Mouse (Mus musculus): Measurements from ENCODE around the gene Fgfbp1.
A peak's percentile ranks its signal among the peaks of the same experiment; 100 is the strongest.

Fgfbp1 gene

DNA sequence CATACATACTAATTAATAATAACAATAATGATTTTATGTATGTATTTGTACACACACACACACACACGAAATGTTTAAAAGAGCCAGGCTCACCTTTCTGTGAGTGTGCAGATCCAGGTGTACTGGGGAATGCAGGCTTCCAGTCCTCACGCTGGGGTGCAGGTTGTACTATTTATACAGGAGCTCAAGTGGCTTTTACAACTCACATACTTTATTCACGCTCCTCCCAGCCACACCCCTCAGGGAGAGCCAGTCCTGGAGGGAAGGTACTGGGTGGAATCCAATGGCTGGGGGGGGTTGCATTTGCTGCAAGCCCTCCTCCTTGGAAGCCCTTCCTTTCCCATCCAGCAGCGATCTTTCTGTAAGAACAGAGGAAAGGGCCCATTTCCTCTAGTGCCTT is at the start of gene Fgfbp1:
Gene Fgfbp1 (minus strand): TSS at position 160 of the 400 bp plus-strand sequence.
- no peak for DNase-seq

DNA sequence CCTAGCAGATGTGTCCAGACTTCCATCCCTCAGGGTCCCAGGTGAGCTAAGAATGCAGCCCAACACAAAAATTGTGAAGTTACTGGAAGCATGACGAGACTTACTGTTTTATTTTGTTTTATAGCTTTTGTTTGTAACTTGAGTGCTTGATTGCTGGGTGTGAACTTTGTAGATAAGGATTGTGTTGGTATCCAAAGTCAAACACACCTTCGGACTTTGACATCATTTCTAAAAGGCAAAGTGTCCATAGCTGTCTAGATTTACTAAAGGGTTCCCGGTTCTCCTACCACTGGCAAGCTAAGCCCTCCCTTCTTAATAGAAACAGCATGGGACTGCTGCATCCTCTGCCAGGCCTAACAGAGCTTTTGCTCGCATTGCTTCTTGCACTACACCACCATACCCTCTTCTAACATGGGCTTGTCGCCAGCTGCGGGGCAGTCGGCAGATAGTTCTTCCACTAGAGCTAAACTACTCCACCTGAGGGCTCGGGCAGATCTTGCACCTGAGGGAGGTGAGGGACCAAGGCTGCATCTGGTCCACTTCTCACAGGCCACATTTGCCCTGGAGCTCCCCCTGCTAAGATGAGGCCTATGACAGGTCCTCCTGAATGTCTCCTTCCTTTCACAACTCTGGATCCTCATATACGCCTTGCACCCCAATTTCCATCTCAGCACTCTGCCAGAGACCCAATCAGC is 16.9 kb upstream of the Fgfbp1 start:
- DNase-seq, result no peak

DNA sequence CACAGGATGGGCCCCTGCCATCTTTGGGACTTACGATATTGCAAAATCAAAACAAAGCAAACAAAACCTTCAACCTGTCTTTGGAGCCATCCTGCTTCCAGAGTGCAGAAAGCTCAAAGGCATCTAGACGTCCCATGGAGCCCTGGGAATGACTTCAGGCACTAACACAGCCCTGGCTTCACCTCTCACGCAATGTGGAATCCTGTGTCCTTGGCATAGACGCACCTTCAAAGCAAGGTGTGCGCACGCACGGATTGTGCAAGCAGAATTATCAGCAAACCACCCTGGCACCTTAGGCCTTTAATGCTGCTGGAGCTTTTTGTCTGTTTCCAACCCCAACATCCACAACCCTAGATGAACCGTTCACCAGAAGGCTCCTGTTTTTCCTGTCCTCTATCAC is 16.0 kb upstream of the Fgfbp1 start:
- no peak for DNase-seq

DNA sequence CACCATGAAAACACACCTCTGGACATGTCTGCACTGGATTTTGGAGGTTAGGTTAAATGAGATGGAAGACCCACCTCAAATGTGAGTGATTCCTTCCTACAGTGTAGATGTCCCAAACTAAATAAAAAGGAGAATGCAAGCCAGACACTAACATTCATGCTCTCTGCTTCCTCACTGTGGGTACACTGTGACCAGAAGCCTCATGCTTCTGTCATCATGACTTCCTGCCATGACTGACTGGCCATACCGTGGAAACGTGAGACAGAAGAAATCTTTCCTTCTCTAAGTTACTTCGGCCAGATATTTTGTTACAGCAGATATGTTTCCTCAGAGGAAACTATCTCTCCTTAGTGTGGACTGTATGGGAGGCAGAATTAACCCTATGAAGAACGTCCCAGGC is 14.6 kb upstream of the Fgfbp1 start:
- no peak for DNase-seq

DNA sequence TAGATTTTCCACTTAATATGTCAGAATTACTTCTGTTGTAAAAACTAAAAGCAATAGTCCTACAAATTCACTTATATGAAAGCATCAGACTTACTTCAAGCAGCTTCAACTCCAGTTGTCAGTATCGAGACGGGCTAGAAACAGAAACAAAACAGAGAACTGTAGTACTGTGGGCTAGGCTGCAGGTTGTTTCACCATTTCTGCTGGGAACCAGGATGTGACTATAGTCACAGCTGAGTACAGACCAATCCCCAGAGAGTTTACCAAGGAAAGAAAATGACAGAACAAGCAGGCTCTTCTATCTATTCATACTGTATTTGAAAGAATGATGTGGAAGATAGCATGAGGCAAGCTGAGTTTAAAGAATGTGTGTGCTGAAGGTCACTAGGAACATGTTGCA is 13.4 kb upstream of the Fgfbp1 start:
- no peak for DNase-seq

DNA sequence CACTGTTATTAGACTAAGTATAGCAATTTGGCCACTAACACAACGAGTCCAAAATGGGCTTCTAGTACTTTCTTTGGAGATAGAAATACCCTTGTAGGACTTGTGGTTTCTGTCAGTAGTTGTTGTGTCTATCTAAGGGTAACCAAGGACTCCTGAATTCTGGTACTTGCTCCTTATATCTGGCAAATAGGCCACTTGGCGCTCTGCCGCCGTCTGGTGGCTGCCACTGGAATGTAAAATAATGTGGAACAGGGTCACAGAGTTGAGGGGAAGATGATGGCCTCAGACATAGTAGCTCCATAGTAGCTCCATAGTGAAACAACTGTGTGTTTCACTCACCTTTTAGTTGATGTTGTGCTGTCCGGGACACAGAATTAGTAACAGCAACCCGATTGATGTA is 8.7 kb upstream of the Fgfbp1 start:
- peak; percentile 54 for DNase-seq

DNA sequence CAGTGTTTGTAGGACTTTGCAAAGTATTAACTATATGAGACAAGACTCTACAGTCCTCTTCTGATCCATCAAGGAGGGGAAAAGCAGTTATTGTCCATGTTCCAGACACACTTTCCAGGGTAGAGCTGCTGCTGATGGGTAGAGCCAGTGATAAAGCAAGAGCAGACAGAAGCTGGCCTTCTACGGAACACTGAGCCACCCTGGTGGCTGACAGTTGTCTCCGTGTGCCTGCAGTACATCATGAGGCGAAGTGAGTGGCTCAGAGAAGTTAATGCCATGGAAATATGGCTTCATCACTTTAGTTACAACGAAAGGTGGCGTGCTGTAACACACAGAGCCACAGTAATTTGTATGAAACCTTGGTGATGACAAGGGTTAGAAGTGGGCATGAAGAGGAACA is 7.4 kb upstream of the Fgfbp1 start:
- no peak for DNase-seq

DNA sequence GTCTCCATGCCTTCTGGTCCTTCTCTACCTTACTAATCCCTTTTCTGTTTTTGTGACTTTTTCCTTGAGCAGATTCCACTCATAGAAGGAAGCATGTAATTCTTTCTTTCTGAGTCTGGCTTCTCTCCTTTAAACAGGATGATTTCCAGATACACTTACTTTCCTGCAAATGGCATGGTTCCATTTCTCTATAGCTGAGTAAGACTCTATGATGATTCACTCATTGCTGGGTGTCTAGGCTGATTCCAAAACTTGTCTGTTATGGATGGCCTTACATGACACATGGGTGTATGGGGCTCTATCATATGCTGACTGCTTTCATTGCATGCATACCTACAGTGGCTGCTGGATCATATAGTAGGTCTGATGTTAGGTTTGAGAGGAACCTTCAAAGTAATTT is 4.6 kb upstream of the Fgfbp1 start:
- no peak for DNase-seq

DNA sequence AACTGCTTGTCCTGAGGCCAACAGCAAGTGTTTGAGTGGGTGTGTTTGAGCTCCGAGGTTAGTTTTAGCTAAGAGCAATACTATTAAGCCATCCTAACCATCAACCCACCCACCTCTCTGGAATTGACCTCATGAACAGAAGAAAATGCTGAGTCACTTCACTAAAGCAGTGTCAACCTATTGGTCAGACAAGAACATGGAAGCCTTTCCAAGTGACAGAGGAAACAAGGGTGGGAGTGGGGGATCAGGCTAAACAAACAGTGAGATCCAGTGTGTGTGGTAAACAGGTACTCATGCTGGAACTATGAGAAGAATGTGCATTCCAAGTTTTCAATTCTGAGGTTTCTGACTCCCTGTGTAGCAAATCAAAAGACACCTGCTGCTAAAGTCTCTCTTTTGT is 1.3 kb upstream of the Fgfbp1 start:
- DNase-seq, result no peak

DNA sequence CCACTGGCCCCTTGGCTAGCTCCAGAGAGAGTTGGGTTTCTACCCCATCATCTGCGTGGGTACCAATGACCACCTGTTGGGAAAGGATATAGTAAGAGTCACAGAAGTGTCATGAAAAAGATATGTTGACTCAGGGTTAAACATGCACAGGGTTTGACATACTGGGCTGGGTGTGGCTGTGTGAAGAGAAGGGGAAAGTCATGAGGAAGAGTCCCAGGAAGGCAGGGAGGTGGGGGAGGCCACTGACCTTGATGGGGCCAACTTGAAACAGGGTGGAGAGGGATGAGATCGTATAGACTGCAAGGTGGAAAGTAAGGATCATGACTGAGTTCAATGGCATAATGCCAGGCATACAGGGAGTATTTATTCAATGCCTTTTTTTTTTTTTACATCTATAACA is 1.2 kb downstream of the Fgfbp1 start:
- DNase-seq, result no peak

DNA sequence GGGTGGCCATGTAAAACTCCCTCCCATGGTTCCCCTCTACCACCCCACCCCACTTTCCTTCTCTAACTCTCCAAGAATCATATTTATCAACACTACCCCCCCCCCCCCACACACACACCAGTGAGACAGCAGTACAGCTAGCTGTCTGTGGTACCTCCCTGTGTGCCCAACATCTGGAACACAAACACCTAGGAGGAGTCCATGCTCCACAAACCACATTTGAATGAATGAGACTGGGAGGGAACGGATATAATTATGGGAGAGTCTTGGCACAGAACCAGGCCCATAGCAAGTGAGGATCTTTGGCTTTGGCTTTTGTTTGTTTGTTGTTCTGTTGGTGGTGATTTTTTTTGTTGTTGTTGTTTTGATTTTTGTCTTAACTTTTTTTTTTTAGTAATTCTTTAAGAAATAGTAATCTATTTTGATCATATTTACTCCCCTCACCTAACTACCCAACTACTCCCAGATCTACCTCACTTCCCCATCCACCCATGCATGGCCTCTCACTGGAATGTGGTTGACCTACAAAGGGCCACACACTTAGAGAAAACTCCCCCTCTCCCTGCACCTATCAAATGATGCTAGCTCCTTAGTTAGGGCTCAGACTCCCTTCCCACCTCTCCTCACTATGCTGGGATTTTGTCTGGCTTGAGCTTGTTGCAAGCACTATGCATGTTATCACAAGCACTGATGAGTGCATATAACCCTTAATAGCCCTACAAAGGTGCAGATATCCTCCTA is 4.6 kb downstream of the Fgfbp1 start:
- DNase-seq, result no peak

DNA sequence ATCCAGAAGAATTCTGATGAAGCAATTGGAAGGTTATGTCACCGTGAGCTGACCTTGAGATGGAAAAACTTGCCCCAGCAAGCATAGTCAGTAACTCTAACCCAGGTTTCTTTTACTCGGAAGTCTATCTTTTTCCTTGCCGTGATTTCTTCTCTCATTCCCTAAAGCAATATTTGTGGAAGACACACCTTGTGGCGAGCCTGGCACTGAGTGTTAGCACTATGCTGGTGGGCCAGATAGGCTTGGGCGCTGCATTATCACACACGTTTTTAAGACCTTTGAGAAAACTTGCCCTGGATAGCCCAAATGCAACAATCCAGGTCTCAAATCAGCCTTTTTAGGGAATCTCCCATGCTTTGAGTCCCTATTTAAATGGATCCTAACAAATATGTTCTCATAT is 7.4 kb downstream of the Fgfbp1 start:
- no peak for DNase-seq

DNA sequence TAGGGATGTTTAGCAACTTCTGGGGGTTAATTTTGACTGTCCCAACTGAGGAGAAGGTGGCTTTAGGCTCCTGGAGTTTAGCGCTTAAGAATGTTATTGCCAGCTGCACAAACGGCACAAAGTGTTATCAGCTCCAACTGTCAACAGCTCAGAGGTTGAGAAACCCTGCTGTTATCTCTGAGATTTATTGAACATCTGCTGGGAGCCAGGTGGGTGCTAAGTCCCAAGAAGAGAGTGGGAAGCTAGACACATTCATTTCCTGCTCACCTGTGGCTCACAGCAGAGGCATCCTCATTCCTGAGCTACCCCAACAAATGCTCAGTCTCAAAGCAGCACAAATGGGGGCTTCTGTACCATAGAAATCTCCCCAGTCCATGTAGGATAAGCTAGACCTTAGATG is 10.4 kb downstream of the Fgfbp1 start:
- DNase-seq, result no peak

DNA sequence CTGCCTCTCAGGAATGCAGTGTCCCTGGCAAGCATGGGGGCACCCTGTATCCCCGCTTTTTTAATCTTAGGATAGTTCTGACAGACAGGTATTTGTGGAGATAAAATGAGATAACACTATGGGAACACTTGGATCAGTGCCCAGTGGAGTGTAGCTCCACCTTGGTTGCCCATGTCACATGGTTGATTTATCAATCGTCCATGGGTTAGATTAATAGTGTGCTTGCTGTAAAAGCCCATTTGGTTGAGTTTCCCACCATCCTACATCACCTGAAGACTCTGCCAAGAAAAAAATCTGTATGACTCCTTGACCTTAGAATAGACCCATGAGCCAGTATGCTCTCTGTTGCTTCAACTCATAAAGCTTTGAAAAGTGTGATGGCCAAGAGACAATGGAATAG is 11.0 kb downstream of the Fgfbp1 start:
- no peak for DNase-seq

DNA sequence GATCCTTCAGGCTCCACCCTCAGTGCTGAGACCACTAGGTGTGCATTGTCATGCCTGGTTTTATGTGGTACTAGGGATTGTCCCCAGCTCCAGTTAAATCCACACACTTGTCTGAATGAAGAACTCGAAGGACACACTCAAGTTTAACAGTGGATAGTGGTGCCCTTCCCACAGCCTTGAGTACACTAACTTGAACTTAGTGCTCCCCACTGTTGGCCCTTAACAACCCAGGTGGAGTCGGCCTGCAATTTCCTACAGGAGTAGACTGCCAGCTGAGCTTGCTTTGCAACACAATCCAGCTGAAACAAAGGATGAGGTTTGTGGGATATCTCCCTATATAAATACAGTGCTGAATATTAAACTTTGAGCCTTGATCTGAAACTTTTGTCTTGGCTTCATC is 12.9 kb downstream of the Fgfbp1 start:
- DNase-seq, result no peak

DNA sequence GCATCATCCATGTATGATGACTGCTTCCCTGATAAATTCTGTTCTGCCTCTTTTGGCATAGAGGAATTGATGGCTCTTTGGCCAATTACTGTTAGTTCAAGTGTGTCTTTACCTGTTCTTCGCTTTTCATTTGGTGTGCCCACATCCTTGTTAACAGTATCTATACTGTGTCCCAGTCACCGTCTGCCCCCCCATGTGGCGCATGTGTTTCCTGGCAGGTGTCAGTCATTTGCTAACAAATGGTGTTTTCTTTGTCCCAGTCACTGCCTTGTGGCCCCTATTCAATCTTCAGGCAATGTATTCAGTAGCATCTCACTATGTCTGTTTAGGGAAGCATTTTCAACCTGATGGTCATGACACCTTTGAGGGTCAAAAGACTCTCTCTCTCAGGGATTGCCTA is 20.5 kb downstream of the Fgfbp1 start:
- no peak for DNase-seq

DNA sequence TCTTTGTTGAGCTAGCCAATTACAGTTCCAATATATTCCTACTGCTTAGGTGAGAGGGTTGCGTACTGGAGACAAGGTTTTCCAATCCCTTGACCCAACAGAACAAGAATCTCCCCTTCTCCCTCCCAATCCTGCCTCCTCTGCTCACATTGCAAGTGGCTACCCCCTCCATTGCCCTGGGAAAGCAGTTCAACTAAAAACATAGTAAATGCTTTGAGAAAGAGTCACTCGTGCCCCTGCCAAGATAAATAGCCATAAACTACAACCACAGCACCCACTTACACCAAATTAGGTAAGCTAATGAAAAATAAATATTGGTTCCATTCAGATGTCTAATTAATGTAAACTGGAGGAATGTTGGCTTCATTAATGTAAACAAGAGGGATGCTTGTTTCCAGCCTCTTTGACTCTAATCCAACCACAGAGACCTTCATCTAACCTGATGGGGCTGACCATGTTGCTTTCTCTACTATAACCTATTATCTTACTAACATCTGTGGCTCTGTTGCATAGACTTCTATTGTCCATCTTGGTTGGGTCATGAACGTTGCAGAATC is 21.6 kb downstream of the Fgfbp1 start:
- no peak for DNase-seq

DNA sequence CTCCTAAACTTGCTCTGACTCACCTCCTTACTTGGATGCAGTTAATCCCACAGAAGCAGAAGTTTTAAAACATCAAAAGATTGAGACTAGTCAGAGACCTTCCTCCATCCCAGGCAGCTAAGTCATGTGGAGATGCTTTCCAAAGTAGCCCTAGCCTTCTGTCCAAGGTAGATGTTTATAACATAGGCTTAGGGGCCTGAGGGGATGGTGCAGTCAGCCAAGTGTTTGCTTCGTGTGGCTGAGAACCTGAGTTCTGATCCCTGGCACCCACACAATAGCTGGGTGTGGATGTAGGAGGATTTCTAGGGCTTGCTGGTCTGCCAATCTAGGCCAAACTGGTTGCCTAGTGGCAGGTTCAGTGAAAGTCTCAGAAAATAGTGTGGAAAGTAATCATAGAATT is 28.3 kb downstream of the Fgfbp1 start:
- no peak for DNase-seq

DNA sequence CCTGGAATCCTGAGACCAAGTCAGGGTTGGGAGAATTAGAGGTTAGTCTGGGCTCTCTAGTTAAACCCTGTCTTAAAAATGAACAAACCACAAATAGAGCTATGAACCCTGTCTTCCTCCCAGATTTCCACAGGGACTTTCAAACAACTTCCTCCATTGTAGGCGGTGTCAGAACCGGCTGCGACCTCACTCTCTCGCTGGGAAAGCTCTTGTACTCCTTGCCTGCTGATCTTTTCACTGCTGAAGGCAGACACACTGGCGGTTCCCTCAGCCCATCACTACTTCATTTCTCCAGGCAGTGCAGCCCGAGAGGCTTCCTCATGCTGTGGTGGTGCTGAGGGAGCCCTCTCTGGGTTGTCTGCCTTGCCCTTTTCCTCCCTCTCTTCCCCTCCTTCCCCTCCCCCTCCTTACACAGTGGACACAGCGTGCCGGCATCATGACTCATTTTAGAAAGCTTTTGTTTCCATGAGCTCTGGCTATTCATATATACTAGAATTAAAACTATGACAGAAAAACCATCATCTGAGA is 32.8 kb downstream of the Fgfbp1 start:
- DNase-seq, result peak; percentile 57

DNA sequence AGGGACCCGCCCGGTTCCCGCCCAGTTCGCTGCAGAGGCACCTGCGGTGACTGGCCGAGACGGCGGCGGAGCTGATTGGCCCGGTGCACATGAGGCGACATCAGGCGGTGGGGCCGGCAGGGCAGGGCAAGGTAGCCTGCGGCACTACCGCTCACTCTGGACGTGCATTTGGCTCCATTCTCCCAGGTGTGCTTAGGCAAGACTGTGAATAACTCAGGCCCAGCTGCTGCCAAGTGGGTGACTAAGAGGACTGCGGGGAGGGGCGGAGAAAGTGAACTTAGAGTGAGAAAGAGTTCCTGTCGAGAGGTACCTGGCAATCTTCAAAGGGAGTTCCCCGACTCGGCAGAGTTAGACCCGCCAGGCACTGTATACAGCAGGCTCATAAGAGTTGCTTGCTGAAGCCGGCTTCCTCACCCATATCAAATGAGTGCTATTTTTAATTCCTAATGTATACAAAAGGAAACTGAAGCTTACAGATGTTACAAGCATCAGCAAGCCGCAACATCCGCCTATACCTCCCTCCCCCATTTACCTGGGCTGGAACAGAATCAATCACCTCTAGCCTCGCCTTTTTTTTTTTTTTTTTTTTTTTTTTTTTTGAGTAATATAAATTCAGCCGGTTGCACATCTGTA is 33.4 kb downstream of the Fgfbp1 start:
- peak; percentile 78 for DNase-seq

DNA sequence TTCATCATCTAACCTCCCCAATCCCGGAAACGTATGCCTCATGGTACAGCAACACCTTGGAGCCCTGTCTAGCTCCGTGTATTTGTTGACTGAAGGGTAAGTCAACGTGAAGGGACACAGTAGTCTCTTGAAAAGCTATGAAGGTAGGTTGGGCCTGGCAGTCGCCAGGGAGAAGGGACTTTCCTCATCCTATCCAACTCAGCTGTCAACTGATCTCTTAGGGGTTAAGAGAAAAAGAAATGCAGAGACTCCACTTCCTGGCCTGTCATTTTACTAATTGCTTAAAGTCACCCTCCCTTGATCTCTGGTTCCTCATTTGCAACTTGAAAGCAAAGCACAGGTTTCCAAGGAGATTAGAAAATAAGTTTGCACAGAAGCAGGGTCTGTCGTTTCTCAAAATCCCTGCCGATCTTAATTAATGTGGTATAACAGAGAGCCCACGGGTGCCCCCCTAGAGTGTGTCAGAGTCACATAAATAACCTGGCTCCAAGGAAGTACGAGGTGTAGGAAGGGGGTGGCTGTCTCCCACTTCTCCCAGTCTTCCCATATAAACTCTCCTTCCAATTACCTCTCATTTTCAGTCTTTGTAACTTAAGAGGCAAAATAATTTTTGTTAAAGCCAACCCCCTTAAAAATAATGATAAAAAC is 34.1 kb downstream of the Fgfbp1 start:
- peak; percentile 4 for DNase-seq

DNA sequence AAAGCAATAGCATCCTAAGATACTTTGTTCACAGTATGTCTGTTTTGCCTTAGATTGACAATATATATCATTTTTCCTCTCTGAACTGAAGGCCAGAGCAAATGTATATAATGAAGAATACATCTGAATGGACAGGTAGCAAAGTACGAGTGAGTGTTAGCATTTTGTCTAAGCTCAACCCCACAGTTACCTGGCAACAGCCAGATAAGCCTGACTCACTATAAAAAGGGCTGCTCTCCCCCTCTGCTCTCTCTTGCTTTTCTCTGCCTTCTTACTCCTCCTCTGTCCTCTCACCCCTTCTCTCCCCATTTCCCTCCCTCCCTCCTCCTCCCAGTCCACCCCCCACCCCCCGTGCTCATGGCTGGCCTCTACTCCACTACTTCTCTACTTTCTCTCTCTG is 48.3 kb downstream of the Fgfbp1 start:
- DNase-seq, result no peak

Data from embryo, embryonic 11 days (tissue).